In genomic region chr5:124868981-124869380, GRCm38 (mm10) we compare ENCODE assay signal across 10 mouse cellular contexts. TPM values are rescaled to one million over a fixed set of nuclear protein-coding genes. Genes with fewer than 3 reads are reported as not detected.
DNase-seq lines count a peak whose midpoint lies in the region; ATAC-seq and TF ChIP-seq lines count a peak whose summit lies in the region.
"Had no signal": no experiment of that assay in that cellular context is flagged by ENCODE, and none has a peak within 500 bp of the region (broad histone marks: within the 10 kb centered on the region; RNA-seq: fewer than 3 reads in every experiment).

No protein-coding gene starts in this region.

- ATAC-seq in forebrain, embryonic 13.5 days, result no peak
- peak; percentile 63 for ATAC-seq in hindbrain, postnatal 0 days
- no peak for ATAC-seq in activated CD4-positive, CD25-positive, alpha-beta regulatory T cell, adult 4 months

- peaks cover 47% of the 10 kb centered on the region for H3K36me3 ChIP-seq in forebrain, embryonic 13.5 days (ENCODE audit: poor library complexity, severe bottlenecking)
- H3K36me3 ChIP-seq in hindbrain, postnatal 0 days (ENCODE audit: insufficient read depth, low read length), result no peaks in the 10 kb centered on the region; the same call in 1 of the 2 replicates
- H3K36me3 ChIP-seq: hindbrain, embryonic 15.5 days had no signal

- DNase-seq in urinary bladder, postnatal 14 days (ENCODE audit: low spot score), result peak; percentile 63
- DNase-seq in urinary bladder, postnatal 10 days (ENCODE audit: low spot score), result no peak
- peak; percentile 34 for DNase-seq in brain, embryonic 18.5 days (ENCODE audit: low read depth, low spot score)
- DNase-seq in hindbrain, postnatal 0 days (ENCODE audit: low spot score), result peak; percentile 83
- DNase-seq in left cerebral cortex, postnatal 4 days, result peak; percentile 74
- DNase-seq in right cerebral cortex, adult 2 months (ENCODE audit: low spot score in 2 of 2), result peak; percentile 81 to 85

- no peaks in the 10 kb centered on the region for H3K9me3 ChIP-seq in forebrain, embryonic 13.5 days (replicated peaks)
- no peaks in the 10 kb centered on the region for H3K9me3 ChIP-seq in hindbrain, postnatal 0 days (ENCODE audit: low read length)
- H3K9me3 ChIP-seq: hindbrain, embryonic 15.5 days; stomach, embryonic 15.5 days had no signal

- no peak overlapping the region for H3K4me3 ChIP-seq in forebrain, embryonic 13.5 days
- no peak overlapping the region for H3K4me3 ChIP-seq in hindbrain, postnatal 0 days (ENCODE audit: low read length)
- H3K4me3 ChIP-seq: hindbrain, embryonic 15.5 days; stomach, embryonic 15.5 days had no signal

- H3K9ac ChIP-seq in forebrain, embryonic 13.5 days, result no peak overlapping the region
- H3K9ac ChIP-seq in hindbrain, postnatal 0 days (replicated peaks; ENCODE audit: low read length), result no peak overlapping the region
- H3K9ac ChIP-seq: hindbrain, embryonic 15.5 days; stomach, embryonic 15.5 days had no signal

- H3K4me1 ChIP-seq in forebrain, embryonic 13.5 days, result peaks cover 68% of the 10 kb centered on the region
- peaks cover 7% of the 10 kb centered on the region for H3K4me1 ChIP-seq in hindbrain, postnatal 0 days (ENCODE audit: insufficient read depth, low read length)

- no peak overlapping the region for H3K4me2 ChIP-seq in forebrain, embryonic 13.5 days
- H3K4me2 ChIP-seq in hindbrain, postnatal 0 days (ENCODE audit: low read depth, low read length), result no peak overlapping the region
- H3K4me2 ChIP-seq: hindbrain, embryonic 15.5 days; stomach, embryonic 15.5 days had no signal

- intact Hi-C loops in left cerebral cortex, postnatal 4 days (cut with DNase I), result no loop called here

- WGBS in forebrain, embryonic 13.5 days, result 51% methylated on average over 4 of the region's 4 CpGs
- 19% methylated on average over 4 of the region's 4 CpGs for WGBS in hindbrain, postnatal 0 days

- 0 out of 2 replicates have a peak overlapping the region, but pooled peaks have one; percentile 54 for H3K27ac ChIP-seq in forebrain, embryonic 13.5 days
- H3K27ac ChIP-seq in hindbrain, postnatal 0 days, result no peak overlapping the region
- H3K27ac ChIP-seq: hindbrain, embryonic 15.5 days; stomach, embryonic 15.5 days had no signal

- H3K27me3 ChIP-seq in forebrain, embryonic 13.5 days, result no peaks in the 10 kb centered on the region
- no peaks in the 10 kb centered on the region for H3K27me3 ChIP-seq in hindbrain, postnatal 0 days (ENCODE audit: insufficient read depth, low read length)
- H3K27me3 ChIP-seq: hindbrain, embryonic 15.5 days; stomach, embryonic 15.5 days had no signal

- peak; percentile 82 for TF ChIP-seq CTCF in hindbrain, postnatal 0 days (IDR thresholded peaks at IDR 0.05; ENCODE audit: low read depth)

RNA-seq across cellular contexts. Expression of gene Zfp664, which starts 6.5 kb away (rescaled TPM):
- 148 and 168 TPM in 2 replicates for polyA plus RNA-seq in forebrain, embryonic 13.5 days (2015; fragmentation: Nextera tagmentation; extraction: Ambion mirVana)
- total RNA-seq in hindbrain, postnatal 0 days (2014; rRNA removed), result 42.5 and 44.7 TPM in 2 replicates
- 63.6 and 68.9 TPM in 2 replicates for polyA plus RNA-seq in hindbrain, postnatal 0 days (2015; fragmentation: Nextera tagmentation; extraction: Ambion mirVana)
- 10 to 100 TPM; 49.3 to 53.4 TPM for total RNA-seq in left cerebral cortex, postnatal 4 days (2021)
- polyA plus RNA-seq in activated CD4-positive, CD25-positive, alpha-beta regulatory T cell, adult 4 months (2017; shearing (Covaris generic)), result 10 to 100 TPM in 1 of 2 experiments, 1 to 10 TPM in 1; 8.1 to 11.3 TPM

RNA-seq across cellular contexts. Expression of gene Ccdc92, which starts 6.8 kb away (rescaled TPM):
- polyA plus RNA-seq in forebrain, embryonic 13.5 days (2015; fragmentation: Nextera tagmentation; extraction: Ambion mirVana), result 21.3 and 22.9 TPM in 2 replicates
- 43.2 and 48.5 TPM in 2 replicates for total RNA-seq in hindbrain, postnatal 0 days (2014; rRNA removed)
- polyA plus RNA-seq in hindbrain, postnatal 0 days (2015; fragmentation: Nextera tagmentation; extraction: Ambion mirVana), result 43.7 and 49.4 TPM in 2 replicates
- total RNA-seq in left cerebral cortex, postnatal 4 days (2021), result 10 to 100 TPM; 35.0 to 36.1 TPM
- 1 to 10 TPM; 5.3 to 6.3 TPM for polyA plus RNA-seq in activated CD4-positive, CD25-positive, alpha-beta regulatory T cell, adult 4 months (2017; shearing (Covaris generic))
